Mouse (Mus musculus) hindbrain, embryonic 13.5 days (tissue): ENCODE measurements around the gene Ctdsp2. TPM values are rescaled to one million over a fixed set of nuclear protein-coding genes. Genes with fewer than 3 reads are reported as not detected.

Experiments used
- ATAC-seq: fragments of 200-750 bp; cut with Nextera tagmentation; 2 replicates; pipeline ENCODE4 v1.8.0; 2017; ENCODE audit warnings: moderate TSS enrichment; ENCODE audit not compliant: low FRiP score
- H3K27ac ChIP-seq: fragments of 300-500 bp; sonication (generic); 2 replicates; pipeline ENCODE4 v1.5.1; 2015; ENCODE audit warnings: inconsistent platforms, mild to moderate bottlenecking, moderate library complexity
- H3K27me3 ChIP-seq: fragments of 300-500 bp; sonication (generic); 2 replicates; pipeline ENCODE4 v1.6.1; 2015; ENCODE audit warnings: mild to moderate bottlenecking, inconsistent platforms
- H3K36me3 ChIP-seq: fragments of 300-500 bp; sonication (generic); 2 replicates; pipeline ENCODE4 v1.6.1; 2015; ENCODE audit warnings: mild to moderate bottlenecking, inconsistent platforms
- H3K4me1 ChIP-seq: fragments of 300-500 bp; sonication (generic); replicated peaks from 2 replicates; pipeline ENCODE4 v1.6.1; 2015; ENCODE audit warnings: inconsistent platforms
- H3K4me2 ChIP-seq: fragments of 300-500 bp; sonication (generic); 2 replicates; pipeline ENCODE4 v1.6.1; 2015; ENCODE audit warnings: inconsistent platforms, mild to moderate bottlenecking, moderate library complexity
- H3K4me3 ChIP-seq: fragments of 300-500 bp; sonication (generic); 2 replicates; pipeline ENCODE4 v1.5.1; 2015; ENCODE audit warnings: mild to moderate bottlenecking, inconsistent platforms
- H3K9ac ChIP-seq: fragments of 300-500 bp; sonication (generic); 2 replicates; pipeline ENCODE4 v1.6.1; 2015; ENCODE audit warnings: mild to moderate bottlenecking, inconsistent platforms
- H3K9me3 ChIP-seq: fragments of 300-500 bp; sonication (generic); 2 replicates; pipeline ENCODE4 v1.6.1; 2016; ENCODE audit warnings: inconsistent platforms
- WGBS: fragments of 180-500 bp; shearing (Covaris S2); methylation state at CpG from one replicate; pipeline ENCODE4 v1.1.7; 2015; 5-methylcytosine and 5-hydroxymethylcytosine counted together
- microRNA counts: library from miRNA; unstranded; fragments of <30 nt; microRNA quantifications from one replicate; lab custom pipeline; 2016
- microRNA-seq: library from miRNA; unstranded; fragments of <30 nt; microRNA quantifications from one replicate; pipeline ENCODE4, GENCODE M21; 2016
- polyA plus RNA-seq: library from polyadenylated mRNA; unstranded; fragments of >200 nt; fragmentation: Nextera tagmentation; extraction: Ambion mirVana; gene quantifications from 2 replicates; pipeline ENCODE4 v1.2.1, GENCODE M21; 2015

The Ctdsp2 gene
- polyA plus RNA-seq, 1 experiment from 2014 or later = 18.9 TPM

- Histone ChIP-seq H3K4me1 (peaks cover 22% of the 10 kb centered on the region), H3K9ac (peak overlapping the region; percentile 81), H3K4me2 (peak overlapping the region; percentile 98), H3K36me3 (peaks cover 9% of the 10 kb centered on the region), H3K9me3 (no peaks in the 10 kb centered on the region), H3K27ac (no peak overlapping the region), H3K27me3 (peaks cover 29% of the 10 kb centered on the region), H3K4me3 (peak overlapping the region; percentile 82)
- peak; percentile 1; the same call in 1 of the 2 replicates for ATAC-seq
- 1% methylated on average over 20 of the region's 20 CpGs for WGBS
Measured at GRCm38 (mm10) chr10:127040569-127041214, 62.2 kb downstream of the Ctdsp2 start.

GRCm38 (mm10) chr10:127041274-127041766 lies 62.8 kb downstream of the Ctdsp2 start, which contains the start of the genes Mettl1 and Eef1akmt3:
Gene Mettl1 (plus strand): TSS chr10:127041414.
Gene Eef1akmt3 (minus strand): TSS chr10:127041513.
- Histone ChIP-seq H3K4me3 (peak within 1 kb of the TSS; percentile 82), H3K27ac (0 out of 2 replicates have a peak within 1 kb of the TSS, but pooled peaks have one; percentile 37), H3K9me3 (no peaks in the 10 kb centered on the region), H3K4me2 (peak within 1 kb of the TSS; percentile 98), H3K36me3 (peaks cover 9% of the 10 kb centered on the region), H3K9ac (peak within 1 kb of the TSS; percentile 81), H3K4me1 (peaks cover 22% of the 10 kb centered on the region), H3K27me3 (peaks cover 25% of the 10 kb centered on the region)
- peak; percentile 86 for ATAC-seq
- under 1% methylated on average over 28 of the region's 28 CpGs for WGBS

GRCm38 (mm10) chr10:127041774-127042338 lies 63.3 kb downstream of the Ctdsp2 start:
- 0 out of 2 replicates have a peak overlapping the region, but pooled peaks have one; percentile 37 for H3K27ac ChIP-seq
- peaks cover 9% of the 10 kb centered on the region for H3K36me3 ChIP-seq
- WGBS = under 1% methylated on average over 44 of the region's 44 CpGs
- peak; percentile 86 for ATAC-seq
- peak overlapping the region; percentile 82 for H3K4me3 ChIP-seq
- H3K9me3 ChIP-seq = no peaks in the 10 kb centered on the region
- H3K9ac ChIP-seq = peak overlapping the region; percentile 81
- peaks cover 22% of the 10 kb centered on the region for H3K4me1 ChIP-seq
- H3K27me3 ChIP-seq = peaks cover 29% of the 10 kb centered on the region
- H3K4me2 ChIP-seq = peak overlapping the region; percentile 98

- peaks cover 36% of the 10 kb centered on the region for H3K27me3 ChIP-seq
- no peaks in the 10 kb centered on the region for H3K9me3 ChIP-seq
- H3K36me3 ChIP-seq = peaks cover 9% of the 10 kb centered on the region
- H3K9ac ChIP-seq = peak overlapping the region; percentile 81
- 21% methylated on average over 5 of the region's 5 CpGs for WGBS
- no peak for ATAC-seq
- peaks cover 22% of the 10 kb centered on the region for H3K4me1 ChIP-seq
- H3K4me3 ChIP-seq = peak overlapping the region; percentile 82
- no peak overlapping the region for H3K27ac ChIP-seq
- peak overlapping the region; percentile 98 for H3K4me2 ChIP-seq
Measured at GRCm38 (mm10) chr10:127042468-127043115, 64.1 kb downstream of the Ctdsp2 start.

- H3K4me2 ChIP-seq = no peak overlapping the region
- H3K4me3 ChIP-seq = no peak overlapping the region
- H3K27ac ChIP-seq = no peak overlapping the region
- H3K9me3 ChIP-seq = no peaks in the 10 kb centered on the region
- peaks cover 22% of the 10 kb centered on the region for H3K4me1 ChIP-seq
- WGBS = 86% methylated on average over 6 of the region's 6 CpGs
- no peak overlapping the region for H3K9ac ChIP-seq
- H3K27me3 ChIP-seq = peaks cover 42% of the 10 kb centered on the region
- peaks cover 9% of the 10 kb centered on the region for H3K36me3 ChIP-seq
- ATAC-seq = no peak
Measured at GRCm38 (mm10) chr10:127043187-127043586, 64.7 kb downstream of the Ctdsp2 start.

- ATAC-seq = no peak
- H3K36me3 ChIP-seq = peaks cover 11% of the 10 kb centered on the region
- H3K4me2 ChIP-seq = no peak within 1 kb of the TSS
- H3K4me3 ChIP-seq = peak within 1 kb of the TSS; percentile 5; the same call in 1 of the 2 replicates
- H3K4me1 ChIP-seq = peaks cover 17% of the 10 kb centered on the region
- 27% methylated on average over 5 of the region's 5 CpGs for WGBS
- no peak within 1 kb of the TSS for H3K9ac ChIP-seq
- no peak within 1 kb of the TSS for H3K27ac ChIP-seq
- no peaks in the 10 kb centered on the region for H3K9me3 ChIP-seq
- H3K27me3 ChIP-seq = peaks cover 64% of the 10 kb centered on the region
Measured at GRCm38 (mm10) chr10:127047954-127048353, 69.4 kb downstream of the Ctdsp2 start, which contains the start of gene Cyp27b1. Gene Cyp27b1 (plus strand): TSS chr10:127048250.

GRCm38 (mm10) chr10:127048608-127049394 lies 70.3 kb downstream of the Ctdsp2 start:
- Histone ChIP-seq H3K4me3 (peak overlapping the region; percentile 5; the same call in 1 of the 2 replicates), H3K27me3 (peaks cover 64% of the 10 kb centered on the region), H3K9me3 (no peaks in the 10 kb centered on the region), H3K4me1 (peaks cover 14% of the 10 kb centered on the region), H3K27ac (no peak overlapping the region), H3K9ac (no peak overlapping the region), H3K4me2 (no peak overlapping the region), H3K36me3 (peaks cover 19% of the 10 kb centered on the region)
- WGBS = 3% methylated on average over 35 of the region's 35 CpGs
- ATAC-seq = no peak

MicroRNAs within 50 kb of the gene (microRNA counts, 519-probe panel; counts per million panel counts)
- microRNA mmu-miR-26a (lab: Ali Mortazavi, UCI) (3,000 counts per million, percentile 33 among the panel's probes with 10 or more counts), microRNA mmu-miR-546 (lab: Ali Mortazavi, UCI) (51.3 counts per million)

Small RNAs within 50 kb of the gene (microRNA-seq; reads per million reads assigned to microRNA genes)
- gene Mir26a-2 = 21.9 reads per million, percentile 31 among the genes with 10 or more reads in this experiment
- gene Mir546 = not detected

Other genes with a start within 250 kb of the Ctdsp2 start
- 10.6 and 10.9 TPM in 2 replicates for gene Atp23, start 77.4 kb upstream of the Ctdsp2 start, polyA plus RNA-seq
- 5.5 and 5.9 TPM in 2 replicates for gene Avil, start 22.0 kb downstream of the Ctdsp2 start, polyA plus RNA-seq
- 63.4 and 65.5 TPM in 2 replicates for gene Tsfm, start 52.1 kb downstream of the Ctdsp2 start, polyA plus RNA-seq
- gene Mettl1, start 62.7 kb downstream of the Ctdsp2 start, polyA plus RNA-seq = 21.6 and 22.8 TPM in 2 replicates
- 0.12 and 0.28 TPM in 2 replicates for gene Eef1akmt3, start 62.8 kb downstream of the Ctdsp2 start, polyA plus RNA-seq
- 0.23 and 0.27 TPM in 2 replicates for gene Cyp27b1, start 69.5 kb downstream of the Ctdsp2 start, polyA plus RNA-seq
- 5.8 and 5.9 TPM in 2 replicates for gene March9, start 81.5 kb downstream of the Ctdsp2 start, polyA plus RNA-seq
- 1,183 and 1,237 TPM in 2 replicates for gene Cdk4, start 84.8 kb downstream of the Ctdsp2 start, polyA plus RNA-seq
- gene Tspan31, start 91.5 kb downstream of the Ctdsp2 start, polyA plus RNA-seq = 122 and 129 TPM in 2 replicates
- 3.0 and 3.1 TPM in 2 replicates for gene Agap2, start 96.6 kb downstream of the Ctdsp2 start, polyA plus RNA-seq
- 144 and 146 TPM in 2 replicates for gene Os9, start 142.4 kb downstream of the Ctdsp2 start, polyA plus RNA-seq
- 40.6 and 42.3 TPM in 2 replicates for gene B4galnt1, start 186.5 kb downstream of the Ctdsp2 start, polyA plus RNA-seq
- gene Slc26a10, start 201.9 kb downstream of the Ctdsp2 start, polyA plus RNA-seq = 1.0 and 1.1 TPM in 2 replicates
- 28.4 and 30.7 TPM in 2 replicates for gene Arhgef25, start 211.4 kb downstream of the Ctdsp2 start, polyA plus RNA-seq
- gene Dtx3, start 217.0 kb downstream of the Ctdsp2 start, polyA plus RNA-seq = 211 and 221 TPM in 2 replicates
- 20.0 and 22.1 TPM in 2 replicates for gene Pip4k2c, start 232.9 kb downstream of the Ctdsp2 start, polyA plus RNA-seq